Mouse (Mus musculus): ENCODE data around the gene Golga1.
"Not testable (repeated sequence)": the region's sequence is repeated elsewhere in the genome, so short reads cannot be mapped to it uniquely, and the experiment has no call there.

The Golga1 gene

GRCm38 (mm10) chr2:39065400-39065987 is at the start of gene Golga1:
TSS of gene Golga1 (minus strand) at chr2:39065541.
- in situ Hi-C loops (cut with MseI, MboI) = no loop called here

GRCm38 (mm10) chr2:39114093-39114492 is 48.8 kb upstream of the Golga1 start:
- in situ Hi-C loops (cut with MseI, MboI) = no loop called here

GRCm38 (mm10) chr2:39110514-39110913 is 45.2 kb upstream of the Golga1 start:
- in situ Hi-C loops (cut with MseI, MboI) = no loop called here

GRCm38 (mm10) chr2:39109712-39110111 is 44.4 kb upstream of the Golga1 start:
- in situ Hi-C loops (cut with MseI, MboI) = not testable (repeated sequence)

DNA sequence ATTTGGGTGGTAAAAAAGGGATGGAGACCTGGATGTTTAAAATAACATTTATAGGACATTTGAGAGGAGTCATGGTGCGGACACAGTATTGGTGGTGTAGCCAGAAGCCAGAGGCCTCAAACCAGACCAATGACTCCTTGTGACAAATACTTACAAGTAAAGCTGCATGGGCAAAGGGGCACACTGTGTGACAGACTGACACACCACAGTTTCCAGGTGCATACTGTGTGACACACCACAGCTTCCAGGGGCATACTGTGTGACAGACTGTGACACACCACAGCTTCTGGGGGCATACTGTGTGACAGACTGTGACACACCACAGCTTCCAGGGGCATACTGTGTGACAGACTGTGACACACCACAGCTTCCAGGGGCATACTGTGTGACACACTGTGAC is 34.6 kb upstream of the Golga1 start:
- in situ Hi-C loops (cut with MseI, MboI) = not testable (repeated sequence)

DNA sequence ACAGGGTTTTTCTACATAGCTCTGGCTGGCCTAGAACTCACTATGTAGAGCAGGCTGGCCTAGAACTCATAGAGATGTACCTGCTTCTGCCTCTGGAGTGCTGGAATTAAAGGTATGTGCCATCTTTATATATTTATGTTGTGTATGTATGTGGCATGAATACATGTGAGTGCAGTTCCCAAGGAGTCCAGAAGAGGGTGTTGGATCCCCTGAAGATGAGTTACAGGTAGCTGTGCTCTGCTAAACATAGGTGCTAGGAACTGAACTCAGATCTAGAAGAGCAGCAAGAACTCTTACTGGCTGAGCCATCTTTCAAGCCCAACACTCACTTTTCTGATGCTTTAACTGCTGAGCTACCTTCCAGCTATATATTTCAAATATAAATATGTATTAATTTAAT is 32.7 kb upstream of the Golga1 start:
- in situ Hi-C loops (cut with MseI, MboI) = no loop called here

GRCm38 (mm10) chr2:39091966-39092365 is 26.6 kb upstream of the Golga1 start:
- in situ Hi-C loops (cut with MseI, MboI) = no loop called here

DNA sequence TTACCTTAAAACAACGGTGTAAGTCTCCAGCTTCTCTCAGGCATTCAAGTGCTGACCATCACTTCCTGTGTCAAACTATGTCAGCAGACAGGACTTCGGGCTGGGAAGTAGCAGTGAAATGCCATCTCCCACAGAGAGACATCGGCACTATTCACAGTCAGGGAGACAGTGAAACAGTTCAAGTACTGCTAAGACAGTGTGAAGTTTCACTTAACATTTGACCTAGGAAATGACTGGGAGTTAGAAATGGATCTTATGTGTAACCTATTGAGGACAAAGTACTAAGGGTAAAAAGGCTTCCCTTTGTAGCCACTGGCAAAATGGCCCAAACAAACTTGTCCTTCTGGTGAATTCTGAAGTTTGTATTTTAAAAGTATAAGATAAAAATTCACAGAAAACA is 17.4 kb upstream of the Golga1 start:
- in situ Hi-C loops (cut with MseI, MboI) = no loop called here

DNA sequence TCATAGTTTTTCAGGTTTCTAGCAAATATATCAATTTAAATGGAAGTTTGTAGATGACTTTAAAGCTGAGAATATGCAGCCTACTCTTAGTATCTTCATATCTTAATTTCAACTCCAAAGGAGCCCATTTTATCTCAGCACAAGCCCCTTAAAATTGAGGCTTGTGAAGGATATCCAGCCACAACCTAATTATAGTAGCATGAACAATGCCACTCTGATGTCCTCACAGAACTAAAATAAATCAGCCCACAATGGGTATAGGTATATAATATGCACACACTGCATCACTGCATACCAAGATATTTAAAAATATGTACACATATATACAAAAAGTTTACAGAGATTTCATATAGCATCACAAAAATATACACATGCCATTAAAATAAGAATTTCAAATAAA is 5.3 kb upstream of the Golga1 start:
- in situ Hi-C loops (cut with MseI, MboI) = no loop called here

GRCm38 (mm10) chr2:39069096-39069495 is 3.8 kb upstream of the Golga1 start:
- in situ Hi-C loops (cut with MseI, MboI) = no loop called here

DNA sequence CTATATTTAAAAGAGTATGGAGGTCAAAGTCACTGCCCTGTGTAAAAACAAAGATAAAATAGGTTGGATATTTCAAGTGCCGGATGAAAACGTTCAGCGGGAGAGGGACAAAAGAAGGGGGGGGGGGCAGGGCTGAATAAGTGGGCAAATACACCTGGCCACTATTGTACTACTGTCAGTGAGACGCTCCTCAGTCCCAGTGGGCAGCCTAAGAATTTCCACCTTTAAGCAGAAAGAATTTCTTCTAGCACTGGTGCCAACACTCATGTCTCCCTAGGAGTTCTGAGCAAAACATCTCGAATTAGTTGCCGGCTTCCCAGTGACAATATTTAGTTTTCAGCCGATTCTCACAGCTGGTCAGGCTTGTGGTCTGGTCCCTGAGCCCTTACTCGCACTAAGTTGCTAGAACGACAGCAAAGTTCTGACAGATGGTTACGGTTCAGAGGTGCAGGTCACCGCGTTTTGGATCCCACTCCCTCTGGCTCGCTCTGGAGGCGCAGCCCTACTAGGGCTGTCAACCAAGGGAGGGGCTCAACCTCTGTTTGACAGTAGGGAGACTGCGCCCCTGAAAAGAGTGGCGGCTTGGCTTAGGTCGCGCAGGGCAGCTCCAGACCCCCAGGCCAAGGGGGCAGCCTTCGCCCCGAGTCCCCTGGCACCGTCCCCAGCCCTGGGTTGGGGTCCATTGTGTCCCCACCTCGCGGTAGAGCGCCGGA is 498 bp downstream of the Golga1 start:
- in situ Hi-C loops (cut with MseI, MboI) = no loop called here

GRCm38 (mm10) chr2:39048515-39048914 is 16.8 kb downstream of the Golga1 start:
- in situ Hi-C loops (cut with MseI, MboI) = no loop called here

DNA sequence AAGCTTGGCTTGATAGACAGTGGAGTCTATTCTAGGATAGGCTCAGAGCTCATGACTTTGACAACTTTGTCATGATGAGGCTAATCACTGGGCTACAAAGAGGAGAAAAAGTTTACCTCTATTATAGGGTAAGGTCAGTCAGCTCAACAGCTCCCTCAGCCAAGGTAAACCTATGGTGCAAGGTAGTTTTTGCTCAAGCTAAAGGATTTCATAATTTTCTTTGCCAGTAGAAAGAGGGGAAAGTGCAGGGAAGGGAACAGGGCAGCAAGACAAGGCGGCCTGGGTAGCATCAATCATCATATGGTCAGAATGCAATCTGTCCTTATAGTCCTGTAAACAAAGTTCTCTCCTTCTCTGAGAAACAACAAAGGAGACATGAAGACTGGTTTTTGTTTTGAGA is 25.1 kb downstream of the Golga1 start:
- in situ Hi-C loops (cut with MseI, MboI) = no loop called here

DNA sequence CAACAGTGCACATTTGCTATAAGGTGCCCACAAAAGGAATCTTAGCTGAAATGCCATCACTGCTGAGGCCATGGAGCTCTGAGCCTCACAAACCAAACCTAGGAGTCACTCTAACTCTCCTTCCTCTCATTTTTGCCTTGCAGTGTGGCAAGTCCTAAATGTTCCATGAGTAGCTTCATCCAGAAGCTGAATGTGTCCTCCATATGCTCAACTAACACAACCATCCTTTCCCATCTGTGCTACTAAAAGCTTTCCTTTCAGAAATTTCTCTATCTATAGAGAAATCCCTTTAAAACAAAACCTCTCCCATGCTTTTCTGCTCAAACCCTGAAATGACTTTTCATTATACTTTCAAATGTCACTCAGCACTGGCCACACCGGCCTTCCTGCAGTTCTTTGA is 33.7 kb downstream of the Golga1 start:
- in situ Hi-C loops (cut with MseI, MboI) = no loop called here

DNA sequence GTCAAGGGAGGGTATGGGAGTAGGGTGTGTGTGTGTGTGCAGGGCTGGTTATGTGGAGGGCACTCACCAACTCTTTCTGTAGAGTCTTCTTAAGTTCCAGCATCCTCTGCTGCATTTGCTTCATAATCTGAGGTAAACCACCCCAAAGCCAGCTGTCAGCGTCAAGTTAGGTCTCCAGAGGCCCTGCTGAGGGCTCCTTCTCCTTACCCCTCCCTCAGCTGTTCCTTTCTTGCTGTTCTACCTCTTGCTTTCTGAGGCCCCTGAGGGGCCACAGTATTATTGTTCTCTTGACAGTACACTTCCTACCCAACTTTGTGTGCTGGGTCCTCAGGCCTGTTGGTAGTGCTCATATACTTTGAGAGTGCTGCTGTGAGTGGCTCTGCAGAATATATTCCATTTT is 45.3 kb downstream of the Golga1 start:
- in situ Hi-C loops (cut with MseI, MboI) = no loop called here

GRCm38 (mm10) chr2:39016581-39016980 is 48.8 kb downstream of the Golga1 start:
- in situ Hi-C loops (cut with MseI, MboI) = no loop called here

- in situ Hi-C loops (cut with MseI, MboI) = no loop called here
Observed at GRCm38 (mm10) chr2:39012768-39013279, 52.5 kb downstream of the Golga1 start.

DNA sequence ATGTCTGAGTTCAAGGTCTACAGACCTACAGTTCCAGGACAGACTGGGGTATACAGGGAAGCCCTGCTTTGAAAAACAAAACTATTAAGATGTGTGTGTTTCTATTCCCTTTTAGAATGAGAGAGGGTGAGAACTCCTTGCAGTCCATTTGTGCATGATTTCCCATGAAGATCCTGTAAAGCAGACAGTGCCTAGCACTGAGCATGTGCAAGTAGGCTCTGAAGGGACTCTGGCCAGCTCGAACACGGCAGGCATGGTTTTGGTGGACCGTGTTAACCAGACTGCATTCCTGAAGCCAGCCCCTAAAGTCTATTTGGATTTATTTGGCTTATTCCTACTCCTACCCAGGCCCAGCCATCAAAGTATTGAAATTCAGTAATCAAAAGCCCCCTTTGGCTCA is 53.4 kb downstream of the Golga1 start:
- in situ Hi-C loops (cut with MseI, MboI) = no loop called here

DNA sequence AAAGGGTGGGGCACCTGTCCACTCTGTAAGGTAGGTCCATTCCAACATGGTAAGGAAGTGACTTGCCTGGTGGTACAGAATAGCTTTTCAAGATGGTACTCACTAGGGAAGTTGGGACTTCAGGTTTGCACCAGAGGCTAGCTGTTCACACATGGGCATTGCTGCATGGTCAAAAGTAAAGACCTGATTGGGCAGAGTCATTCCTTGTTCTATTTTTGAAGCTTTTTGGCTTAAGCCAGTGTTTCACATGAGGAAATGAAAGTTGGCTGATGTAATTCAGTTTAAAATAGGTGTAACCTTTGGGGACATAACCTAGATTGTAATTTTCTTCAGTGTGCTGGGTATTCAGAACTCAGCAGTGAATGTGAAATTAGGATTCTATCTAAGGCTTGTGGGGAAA is 54.1 kb downstream of the Golga1 start:
- in situ Hi-C loops (cut with MseI, MboI) = no loop called here

DNA sequence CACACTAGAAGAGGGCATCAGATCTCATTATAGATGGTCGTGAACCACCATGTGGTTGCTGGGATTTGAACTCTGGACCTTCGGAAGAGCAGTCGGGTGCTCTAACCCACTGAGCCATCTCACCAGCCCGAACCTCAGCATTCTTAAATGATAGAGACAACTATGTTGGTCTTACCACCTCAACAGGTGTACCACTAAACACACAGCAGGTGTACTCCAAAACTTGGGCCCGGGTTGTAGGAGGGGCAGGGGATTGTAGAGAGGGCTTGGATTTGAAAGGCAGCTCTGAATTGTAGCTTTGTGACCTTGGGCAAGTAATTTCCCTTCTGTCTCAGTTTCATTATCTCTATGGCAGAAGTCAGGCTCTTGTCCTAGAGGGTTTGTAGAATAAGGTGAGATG is 55.2 kb downstream of the Golga1 start:
- in situ Hi-C loops (cut with MseI, MboI) = not testable (repeated sequence)

DNA sequence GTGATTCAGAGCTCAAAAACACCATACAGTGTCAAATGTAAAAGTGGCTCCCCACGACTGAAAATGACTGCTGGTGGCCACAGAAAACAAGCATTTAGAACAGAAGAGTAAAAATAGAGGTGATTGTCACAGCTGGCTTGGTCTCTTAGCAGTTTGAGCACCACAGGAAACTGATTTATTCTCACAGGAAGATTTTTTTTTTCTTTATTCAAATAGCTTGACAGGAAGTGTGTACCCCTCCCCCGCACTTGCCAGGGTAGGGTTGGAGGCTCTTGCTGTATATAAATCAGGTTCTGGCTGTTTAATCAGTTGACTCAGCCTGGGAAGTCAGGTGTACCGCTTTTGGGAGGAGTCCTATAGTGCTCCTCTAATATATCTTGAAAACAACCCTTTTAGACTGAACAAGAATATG is 56.4 kb downstream of the Golga1 start:
- in situ Hi-C loops (cut with MseI, MboI) = no loop called here

DNA sequence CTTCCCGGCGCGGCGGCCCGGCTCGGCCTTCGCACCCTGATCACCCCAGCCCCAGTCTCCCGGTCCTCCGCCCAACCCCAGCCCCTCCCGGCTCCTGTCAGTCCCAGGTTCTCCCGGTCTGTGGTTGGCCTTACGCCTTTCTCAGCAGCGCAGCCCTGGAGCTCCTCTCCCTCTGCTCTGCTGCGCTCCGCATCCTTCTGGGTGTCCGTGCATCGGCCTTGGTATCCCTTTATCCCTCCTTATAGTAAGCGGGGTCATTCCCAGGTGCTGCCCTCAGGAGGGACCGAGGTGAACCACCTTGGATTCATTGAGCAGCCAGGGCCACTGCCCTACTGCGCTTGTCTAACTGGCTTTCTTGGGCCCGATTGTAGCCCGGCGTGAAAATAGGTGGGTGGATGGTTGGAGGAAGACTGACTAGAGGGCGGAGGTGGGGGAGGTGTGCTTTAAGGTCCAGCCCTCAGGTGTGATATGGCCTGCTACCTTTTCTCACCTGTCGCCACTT is 56.9 kb downstream of the Golga1 start:
- in situ Hi-C loops (cut with MseI, MboI) = no loop called here

DNA sequence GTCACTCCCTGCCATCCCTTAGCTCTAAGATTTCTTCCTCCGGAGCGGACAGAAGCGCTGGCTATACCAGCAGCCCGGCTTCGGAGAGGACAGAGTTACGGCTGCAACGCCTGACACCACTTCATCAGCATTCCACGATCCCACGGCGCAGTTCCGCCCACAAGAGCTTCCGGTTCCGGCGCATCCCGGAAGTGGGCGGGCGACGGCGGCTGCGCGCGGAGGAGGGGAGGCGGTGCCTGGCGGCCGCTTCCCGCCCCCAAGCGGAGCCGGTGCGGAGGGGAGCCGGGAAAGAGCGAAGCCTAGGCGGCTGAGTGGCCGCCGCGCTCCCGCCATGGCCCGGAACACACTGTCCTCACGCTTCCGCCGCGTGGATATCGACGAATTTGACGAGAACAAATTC is 57.5 kb downstream of the Golga1 start:
- in situ Hi-C loops (cut with MseI, MboI) = no loop called here
